Mouse (Mus musculus): ENCODE data around the gene Auts2.

GRCm38 (mm10) chr5:131832891-131833876 lies 710.0 kb downstream of the Auts2 start:
- TF ChIP-seq CTCF (IDR thresholded peaks at IDR 0.05) (no peak), POLR2A (IDR thresholded peaks at IDR 0.05; ENCODE audit: insufficient read depth, low read depth, low read length) (no peak), EP300 (IDR thresholded peaks at IDR 0.05; ENCODE audit: insufficient read depth, low read depth, low read length) (no peak)

Measured in heart, adult 2 months (tissue).